Mouse (Mus musculus) kidney, embryonic 16.5 days (tissue): ENCODE data around the gene Itpr1. TPM values are rescaled to one million over a fixed set of nuclear protein-coding genes. Genes with fewer than 3 reads are reported as not detected.
"Not testable (repeated sequence)": the region's sequence is repeated elsewhere in the genome, so short reads cannot be mapped to it uniquely, and the experiment has no call there.

Experiments
- ATAC-seq: fragments of 200-750 bp; cut with Nextera tagmentation; 2 replicates; pipeline ENCODE4 v1.8.0; 2017; ENCODE audit warnings: moderate TSS enrichment; ENCODE audit not compliant: low FRiP score, low TSS enrichment
- H3K27ac ChIP-seq: fragments of 300-500 bp; sonication (generic); 2 replicates; pipeline ENCODE4 v1.5.1; 2014; ENCODE audit warnings: low read length
- H3K27me3 ChIP-seq: fragments of 300-500 bp; sonication (generic); 2 replicates; pipeline ENCODE4 v1.6.1; 2014; ENCODE audit warnings: low read length, control low read depth, mixed read lengths; ENCODE audit not compliant: insufficient read depth
- H3K36me3 ChIP-seq: fragments of 300-500 bp; sonication (generic); 2 replicates; pipeline ENCODE4 v1.6.1; 2014; ENCODE audit warnings: low read length, control low read depth, mixed read lengths; ENCODE audit not compliant: insufficient read depth
- H3K4me1 ChIP-seq: fragments of 300-500 bp; sonication (generic); 2 replicates; pipeline ENCODE4 v1.6.1; 2014; ENCODE audit warnings: low read length, control low read depth, mixed read lengths; ENCODE audit not compliant: insufficient read depth
- H3K4me2 ChIP-seq: fragments of 300-500 bp; sonication (generic); replicated peaks from 2 replicates; pipeline ENCODE4 v1.6.1; 2014; ENCODE audit warnings: low read depth, low read length
- H3K4me3 ChIP-seq: fragments of 300-500 bp; sonication (generic); 2 replicates; pipeline ENCODE4 v1.5.1; 2014; ENCODE audit warnings: mild to moderate bottlenecking, low read length
- H3K9ac ChIP-seq: fragments of 300-500 bp; sonication (generic); replicated peaks from 2 replicates; pipeline ENCODE4 v1.6.1; 2014; ENCODE audit warnings: low read length
- H3K9me3 ChIP-seq: fragments of 300-500 bp; sonication (generic); 2 replicates; pipeline ENCODE4 v1.6.1; 2016; ENCODE audit warnings: low read length, control low read depth
- WGBS: fragments of 180-500 bp; shearing (Covaris S2); extraction: QIAGEN DNeasy Blood & Tissue Kit; methylation state at CpG from one replicate; pipeline ENCODE4 v1.1.7; 2014; 5-methylcytosine and 5-hydroxymethylcytosine counted together
- polyA plus RNA-seq: library from polyadenylated mRNA; unstranded; fragments of >200 nt; fragmentation: Nextera tagmentation; extraction: Ambion mirVana; gene quantifications from 2 replicates; pipeline ENCODE4 v1.2.1, GENCODE M21; 2015

The Itpr1 gene
- polyA plus RNA-seq, 1 experiment from 2014 or later, result 24.6 TPM

DNA sequence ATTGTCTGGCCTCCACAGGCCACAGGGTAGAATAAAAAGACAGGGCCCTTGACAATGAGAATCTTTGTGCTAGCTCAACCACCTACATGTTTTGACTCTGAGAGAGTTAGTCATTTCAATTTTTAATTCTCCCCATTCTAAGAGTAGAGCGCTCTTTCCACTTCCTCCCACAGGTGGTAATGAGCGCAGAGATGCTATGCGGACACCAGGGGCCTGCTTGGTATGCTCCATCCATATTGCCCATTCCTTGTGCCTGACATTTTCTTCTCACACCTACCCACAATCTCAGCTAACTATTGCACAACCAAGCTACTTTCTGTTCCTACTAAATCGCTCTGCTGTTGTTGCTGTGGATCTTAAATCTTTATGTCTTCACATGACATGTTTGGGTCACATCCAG is 341.5 kb downstream of the Itpr1 start:
- Histone ChIP-seq H3K9ac (no peak overlapping the region), H3K27me3 (no peaks in the 10 kb centered on the region), H3K4me3 (no peak overlapping the region), H3K27ac (no peak overlapping the region), H3K4me1 (0 out of 2 replicates have a peak, but pooled peaks cover 4% of the 10 kb centered on the region), H3K4me2 (no peak overlapping the region), H3K36me3 (peaks cover 10% of the 10 kb centered on the region; the same call in 1 of the 2 replicates), H3K9me3 (no peaks in the 10 kb centered on the region)
- 89% methylated on average over 4 of the region's 4 CpGs for WGBS
- no peak for ATAC-seq

DNA sequence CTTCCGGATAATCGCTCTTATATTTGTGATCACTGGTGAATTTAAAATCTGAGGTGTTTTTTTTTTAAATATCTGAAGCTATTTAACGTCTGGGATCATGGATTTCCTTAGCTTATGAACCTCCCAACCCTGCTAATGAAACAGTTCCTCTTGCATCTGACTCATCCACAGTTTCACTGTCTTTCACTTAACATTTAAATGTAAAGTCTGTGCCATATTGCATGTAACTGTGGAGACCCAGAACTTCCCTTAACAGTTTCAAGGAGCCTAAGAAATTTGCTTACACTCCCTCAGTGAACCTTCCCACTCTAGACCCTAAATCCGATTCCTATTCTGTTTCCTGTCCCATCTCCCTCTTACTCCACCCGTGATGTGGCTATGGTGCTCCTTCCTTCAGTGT is 342.0 kb downstream of the Itpr1 start:
- ATAC-seq, result no peak
- 63% methylated on average over 5 of the region's 5 CpGs for WGBS
- H3K36me3 ChIP-seq, result peaks cover 10% of the 10 kb centered on the region; the same call in 1 of the 2 replicates
- H3K9me3 ChIP-seq, result no peaks in the 10 kb centered on the region
- H3K27ac ChIP-seq, result no peak overlapping the region
- H3K9ac ChIP-seq, result no peak overlapping the region
- H3K27me3 ChIP-seq, result no peaks in the 10 kb centered on the region
- H3K4me3 ChIP-seq, result no peak overlapping the region
- H3K4me2 ChIP-seq, result no peak overlapping the region
- no peaks in the 10 kb centered on the region for H3K4me1 ChIP-seq

DNA sequence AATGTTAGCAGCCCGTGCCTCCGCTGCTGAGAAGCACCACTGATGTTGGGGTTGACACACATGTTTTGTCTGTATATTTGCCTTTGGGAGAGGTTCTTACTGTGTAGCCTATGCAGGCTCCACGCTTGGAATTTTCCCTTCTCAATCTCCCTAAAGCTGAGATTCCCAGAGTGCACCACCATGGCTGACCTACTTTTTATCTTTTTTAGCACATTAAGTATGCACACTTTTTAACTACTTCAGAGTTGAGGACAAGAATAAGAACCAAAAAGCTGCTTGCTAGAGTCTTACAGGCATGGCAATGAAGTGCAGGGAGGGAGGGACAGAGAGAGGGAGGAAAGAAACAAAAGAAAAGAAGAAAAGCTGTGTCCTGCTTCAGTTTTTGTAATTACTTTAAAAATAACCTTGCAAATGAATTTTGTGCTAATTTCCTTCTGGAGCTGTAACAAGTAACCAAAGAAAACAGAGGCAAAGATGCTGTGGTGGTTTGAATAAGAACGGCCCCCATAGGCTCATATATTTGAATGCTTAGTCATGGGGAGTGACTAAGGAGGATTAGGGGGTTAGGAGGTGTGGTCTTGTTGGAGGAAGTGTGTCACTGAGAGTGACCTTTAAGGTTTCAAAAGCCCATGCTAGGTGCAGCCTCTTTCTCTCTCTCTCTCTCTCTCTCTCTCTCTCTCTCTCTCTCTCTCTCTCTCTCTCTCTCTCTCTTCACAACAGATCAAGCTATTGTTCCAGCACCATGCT is 344.9 kb downstream of the Itpr1 start:
- no peaks in the 10 kb centered on the region for H3K4me1 ChIP-seq
- ATAC-seq, result no peak
- no peak overlapping the region for H3K27ac ChIP-seq
- no peak overlapping the region for H3K4me3 ChIP-seq
- 90% methylated on average over 4 of the region's 4 CpGs for WGBS
- no peak overlapping the region for H3K4me2 ChIP-seq
- H3K27me3 ChIP-seq, result no peaks in the 10 kb centered on the region
- H3K9me3 ChIP-seq, result no peaks in the 10 kb centered on the region
- H3K9ac ChIP-seq, result no peak overlapping the region
- H3K36me3 ChIP-seq, result no peaks in the 10 kb centered on the region

DNA sequence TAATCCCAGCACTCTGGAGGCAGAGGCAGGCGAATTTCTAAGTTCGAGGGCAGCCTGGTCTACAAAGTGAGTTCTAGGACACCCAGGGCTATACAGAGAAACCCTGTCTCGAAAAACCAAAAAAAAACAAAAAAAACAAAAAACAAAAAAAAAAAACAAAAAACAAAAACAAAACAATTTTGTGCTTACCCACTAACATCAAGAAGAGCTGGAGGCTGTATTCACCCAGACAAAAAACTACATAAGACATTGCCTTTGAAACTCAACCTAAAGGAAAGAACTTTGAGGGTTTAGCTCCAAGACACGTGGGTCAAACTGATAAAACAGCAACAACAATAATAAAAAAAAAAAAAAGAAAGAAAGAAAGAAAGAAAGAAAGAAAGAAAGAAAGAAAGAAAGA is 346.3 kb downstream of the Itpr1 start:
- not testable (repeated sequence) for H3K4me2 ChIP-seq, H3K9me3 ChIP-seq, H3K27me3 ChIP-seq, H3K4me1 ChIP-seq, H3K4me3 ChIP-seq, H3K27ac ChIP-seq, ATAC-seq, H3K36me3 ChIP-seq, H3K9ac ChIP-seq
- WGBS, result 88% methylated on average over 4 of the region's 4 CpGs

DNA sequence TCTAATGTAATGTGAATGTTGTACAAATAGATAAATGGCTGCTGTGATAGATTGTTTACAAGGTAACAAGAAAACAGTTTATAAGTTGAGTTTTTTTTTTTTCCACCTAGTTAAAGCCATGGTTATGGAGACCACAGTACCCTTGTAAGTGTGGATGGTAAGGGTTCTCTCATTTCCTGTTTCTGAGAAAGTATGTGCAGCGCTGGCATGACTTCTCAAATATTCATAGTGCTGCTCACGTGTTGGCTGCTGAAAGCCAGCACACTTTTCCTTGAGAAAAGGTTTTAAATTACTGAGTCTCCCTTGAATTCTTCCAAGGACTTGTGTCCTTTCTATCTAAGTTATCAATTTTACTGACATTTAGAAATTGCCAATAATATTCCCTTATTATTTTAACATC is 350.1 kb downstream of the Itpr1 start:
- H3K27ac ChIP-seq, result no peak overlapping the region
- 86% methylated on average over 2 of the region's 2 CpGs for WGBS
- no peaks in the 10 kb centered on the region for H3K9me3 ChIP-seq
- no peaks in the 10 kb centered on the region for H3K4me1 ChIP-seq
- H3K27me3 ChIP-seq, result no peaks in the 10 kb centered on the region
- no peak overlapping the region for H3K4me3 ChIP-seq
- H3K9ac ChIP-seq, result no peak overlapping the region
- no peaks in the 10 kb centered on the region for H3K36me3 ChIP-seq
- no peak overlapping the region for H3K4me2 ChIP-seq
- ATAC-seq, result no peak

DNA sequence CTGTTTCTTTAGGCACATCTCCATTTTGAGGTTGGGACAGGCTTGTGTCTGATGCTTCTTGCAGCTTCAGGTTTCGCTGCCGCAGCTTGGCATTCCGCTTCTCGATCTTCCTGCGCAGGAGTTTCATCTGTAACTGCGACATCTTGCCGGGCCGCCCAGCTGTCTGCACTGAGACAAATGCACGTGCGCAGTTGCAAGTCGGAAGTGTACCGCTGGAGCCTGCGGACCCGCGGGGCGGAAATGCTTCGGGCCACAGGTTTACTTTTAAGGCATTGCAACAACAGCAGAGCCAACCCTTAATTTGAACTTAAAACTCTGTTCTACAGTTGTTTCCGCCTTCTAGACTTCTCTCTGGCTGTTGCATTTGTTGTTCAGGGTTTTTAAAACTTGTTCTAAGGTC is 352.6 kb downstream of the Itpr1 start:
- WGBS, result 85% methylated on average over 18 of the region's 18 CpGs

DNA sequence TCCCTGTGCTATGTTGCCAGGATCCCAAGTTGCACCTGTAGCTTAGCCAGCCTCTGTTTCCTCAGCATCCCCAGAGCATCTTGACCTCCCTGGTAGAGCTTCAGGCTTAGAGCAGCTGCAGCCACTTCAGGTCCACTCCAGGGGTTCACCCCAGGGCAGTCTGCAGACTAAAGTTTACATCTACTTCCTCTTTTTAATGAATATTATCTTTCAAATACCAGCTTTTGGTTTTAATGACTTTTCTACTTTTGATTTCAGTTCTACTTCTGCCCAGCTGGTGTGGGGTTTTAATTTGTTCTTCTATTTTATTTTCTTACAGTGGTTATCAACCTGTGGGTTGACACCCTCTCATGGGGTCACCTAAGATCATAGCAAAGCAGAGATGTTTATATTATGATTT is 353.7 kb downstream of the Itpr1 start:
- Histone ChIP-seq H3K27ac (no peak overlapping the region), H3K4me2 (no peak overlapping the region), H3K4me3 (no peak overlapping the region), H3K9ac (no peak overlapping the region), H3K36me3 (no peaks in the 10 kb centered on the region), H3K27me3 (no peaks in the 10 kb centered on the region), H3K9me3 (no peaks in the 10 kb centered on the region), H3K4me1 (peaks cover 21% of the 10 kb centered on the region)
- ATAC-seq, result no peak

More for the DNA sequence above, 352.6 kb downstream of the Itpr1 start:
- H3K9me3 ChIP-seq, H3K4me3 ChIP-seq, H3K4me2 ChIP-seq, H3K9ac ChIP-seq, H3K27me3 ChIP-seq, H3K36me3 ChIP-seq, H3K27ac ChIP-seq, ATAC-seq: not testable (repeated sequence)
- peaks cover 10% of the 10 kb centered on the region for H3K4me1 ChIP-seq

DNA sequence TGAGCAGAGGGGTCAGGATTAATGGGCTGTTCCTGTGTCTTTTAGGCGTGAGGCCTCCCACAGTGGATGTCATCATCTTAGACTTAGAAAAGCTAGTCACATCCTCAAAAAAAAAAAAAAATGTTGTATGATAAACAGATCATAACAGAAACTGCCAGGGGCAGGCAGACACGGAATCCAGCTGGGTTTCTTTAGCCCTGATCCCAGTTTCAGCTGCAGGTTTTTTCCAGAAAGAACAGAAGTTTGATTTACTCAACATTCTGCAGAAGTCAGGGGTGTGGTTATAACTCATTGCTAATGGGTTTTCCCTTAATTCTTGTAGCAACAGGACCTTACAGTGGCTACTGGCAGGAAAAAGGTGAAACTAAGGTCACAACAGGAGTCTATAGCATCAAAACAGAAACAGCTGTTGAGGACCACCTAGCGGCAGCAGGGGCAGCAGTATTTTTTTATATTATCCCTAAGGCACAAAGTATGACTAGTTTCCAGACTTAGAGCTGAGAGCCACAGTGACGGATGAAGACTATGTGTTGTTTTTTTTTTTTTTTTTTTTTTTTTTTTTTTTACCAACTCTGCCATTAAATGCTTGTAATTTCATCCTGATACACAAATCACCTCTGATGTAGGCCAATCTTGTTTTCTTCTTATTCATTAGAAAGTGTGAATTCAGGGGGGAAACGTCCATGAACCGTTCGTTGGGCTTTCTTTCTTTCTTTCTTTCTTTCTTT is 356.7 kb downstream of the Itpr1 start:
- 18% methylated on average over 7 of the region's 7 CpGs for WGBS
- Histone ChIP-seq H3K4me3 (no peak overlapping the region), H3K4me1 (peaks cover 29% of the 10 kb centered on the region), H3K9ac (no peak overlapping the region), H3K27ac (peak overlapping the region; percentile 68), H3K36me3 (no peaks in the 10 kb centered on the region), H3K4me2 (no peak overlapping the region), H3K9me3 (no peaks in the 10 kb centered on the region), H3K27me3 (no peaks in the 10 kb centered on the region)
- ATAC-seq, result peak; percentile 59

DNA sequence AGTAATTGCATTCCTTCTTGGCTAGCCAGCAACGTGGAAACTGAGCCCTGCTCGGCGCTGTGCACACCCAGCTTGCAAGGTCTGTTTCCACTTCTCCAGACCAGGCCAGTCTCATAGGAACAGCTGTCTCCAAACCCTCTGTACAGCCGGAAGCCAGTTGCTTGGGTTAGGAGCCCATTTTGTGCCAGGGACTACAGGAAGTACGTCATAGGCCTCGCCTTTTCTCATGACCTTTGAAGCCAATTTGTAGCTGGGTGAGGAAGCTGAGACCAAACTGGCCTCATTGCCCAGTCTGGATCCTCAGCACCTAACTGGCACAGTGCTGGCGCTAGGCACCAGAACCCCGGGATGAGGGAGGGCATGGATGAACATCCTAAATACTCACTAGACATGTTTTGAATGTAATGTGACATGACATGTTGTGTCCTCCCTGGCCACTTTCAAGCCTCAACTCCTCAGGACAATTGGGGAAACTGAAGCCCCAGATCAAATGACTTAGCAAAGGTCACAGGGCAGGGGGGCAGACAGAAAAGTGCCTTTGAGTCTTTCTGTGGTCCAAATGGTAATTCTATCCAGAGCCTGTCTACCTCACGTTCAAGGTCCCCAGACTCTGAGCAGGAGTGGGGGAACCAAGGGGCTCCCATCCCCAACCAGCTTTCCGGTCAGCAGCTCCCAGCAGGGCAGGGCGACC is 357.6 kb downstream of the Itpr1 start:
- H3K27me3 ChIP-seq, result no peaks in the 10 kb centered on the region
- WGBS, result 11% methylated on average over 11 of the region's 11 CpGs
- H3K4me3 ChIP-seq, result peak overlapping the region; percentile 43
- no peaks in the 10 kb centered on the region for H3K36me3 ChIP-seq
- peak; percentile 37 for ATAC-seq
- no peaks in the 10 kb centered on the region for H3K9me3 ChIP-seq
- peaks cover 29% of the 10 kb centered on the region for H3K4me1 ChIP-seq
- peak overlapping the region; percentile 65 for H3K4me2 ChIP-seq
- H3K27ac ChIP-seq, result peak overlapping the region; percentile 91
- peak overlapping the region; percentile 61 for H3K9ac ChIP-seq
